Mouse (Mus musculus) megakaryocyte, embryonic 14.5 days (primary cell): ENCODE data around the gene Ctnnbl1.

Experiments used
- FLI1 ChIP-seq: IDR thresholded peaks from 2 replicates; pipeline ENCODE4 v1.6.1; 2012; ENCODE audit warnings: low read length, inconsistent platforms, mixed read lengths
- GATA1 ChIP-seq: IDR thresholded peaks from 3 replicates; pipeline ENCODE4 v1.6.1; 2012; ENCODE audit warnings: mixed read lengths, low read length, inconsistent platforms, borderline replicate concordance

DNA sequence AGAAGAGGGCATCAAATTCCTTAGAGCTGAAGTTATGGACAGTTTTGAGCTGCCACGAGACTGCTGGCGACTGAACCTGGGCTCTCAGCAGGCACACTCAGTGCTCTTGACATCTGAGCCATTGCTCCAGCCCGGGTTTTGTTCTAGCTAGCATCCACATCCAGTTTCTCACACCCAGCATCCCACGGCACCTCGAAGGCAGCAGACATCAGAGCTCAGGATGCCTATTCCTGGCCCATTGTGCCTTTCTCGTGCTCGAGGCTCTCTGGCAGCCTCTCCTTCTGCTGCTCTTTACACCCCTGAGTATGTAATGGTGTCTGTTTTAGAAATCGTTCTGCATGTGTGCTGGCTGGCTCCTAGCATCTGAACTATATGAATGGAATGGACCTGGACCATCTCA lies 13.3 kb downstream of the Ctnnbl1 start:
- TF ChIP-seq GATA1 (no peak), FLI1 (no peak)
